Mouse (Mus musculus): ENCODE results near the gene Slc45a1.

Slc45a1 gene

DNA sequence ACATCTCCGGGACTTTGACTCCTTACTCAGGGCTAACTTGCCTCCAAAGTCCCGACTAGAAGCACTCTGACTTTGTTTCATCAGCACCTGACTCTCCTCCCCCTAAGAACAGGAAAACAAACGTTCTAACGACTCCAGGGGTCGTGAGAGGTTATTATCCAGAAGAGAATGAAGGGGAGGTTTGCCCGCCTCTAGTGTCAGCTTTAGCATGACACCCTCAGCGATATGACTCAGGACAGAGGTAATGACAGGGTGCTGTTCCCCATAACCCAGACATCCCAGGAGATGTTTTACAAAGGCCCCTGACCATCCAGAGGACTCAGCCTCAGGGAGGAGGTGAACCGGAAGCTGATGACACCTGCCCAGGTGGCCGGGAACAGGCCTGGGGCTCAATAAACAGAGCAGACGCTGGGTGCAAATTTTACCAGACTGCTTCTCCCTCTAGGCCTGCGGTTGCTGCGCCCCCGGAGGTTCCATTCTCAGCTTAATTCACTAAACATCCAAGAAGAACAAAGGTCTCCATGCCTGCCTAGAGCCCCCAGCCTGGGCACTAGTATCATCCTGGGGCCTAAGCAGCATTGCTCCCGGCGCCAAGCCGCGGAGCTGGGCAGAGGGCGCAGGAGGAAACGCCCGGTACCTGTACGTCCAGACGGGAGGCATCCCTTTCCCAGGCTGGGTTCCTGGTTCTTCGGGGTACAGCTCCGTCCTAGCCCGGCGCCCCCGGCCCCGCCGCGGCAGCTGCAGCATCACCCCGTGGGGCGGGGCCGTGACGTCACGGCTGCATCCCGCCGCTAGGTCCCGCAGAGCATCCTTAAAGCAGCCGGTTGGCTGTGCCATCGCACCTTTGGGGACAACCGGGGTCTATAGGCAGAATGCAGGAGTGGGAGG is at the start of gene Slc45a1:
Gene Slc45a1 (minus strand): TSS at position 785 of the 888 bp plus-strand sequence.
- CTCF ChIA-PET, result interaction anchor here (0.9 kb wide), 1 partner anchor 48 kb away, joined by 5 read pairs; no protein-coding TSS in a partner anchor

DNA sequence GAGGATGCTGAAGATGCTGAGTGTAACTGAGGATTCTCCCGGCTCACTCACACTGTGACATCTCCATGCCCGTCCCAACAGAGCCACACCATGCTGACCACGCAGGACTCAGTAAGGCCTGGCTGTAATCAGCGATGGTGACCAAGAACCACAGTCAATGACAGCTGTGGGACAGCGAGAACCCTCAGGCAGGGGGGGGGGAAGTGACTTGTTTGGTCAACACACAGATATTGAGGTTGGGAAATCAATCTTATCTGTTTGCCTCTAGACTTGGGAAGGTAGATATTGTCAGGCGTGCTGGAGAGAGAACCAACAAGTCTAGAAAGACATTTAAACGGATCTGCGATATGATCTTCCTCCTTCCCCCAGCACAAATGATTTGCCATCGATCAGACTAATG is 48.9 kb upstream of the Slc45a1 start:
- CTCF ChIA-PET, result no interaction called here

DNA sequence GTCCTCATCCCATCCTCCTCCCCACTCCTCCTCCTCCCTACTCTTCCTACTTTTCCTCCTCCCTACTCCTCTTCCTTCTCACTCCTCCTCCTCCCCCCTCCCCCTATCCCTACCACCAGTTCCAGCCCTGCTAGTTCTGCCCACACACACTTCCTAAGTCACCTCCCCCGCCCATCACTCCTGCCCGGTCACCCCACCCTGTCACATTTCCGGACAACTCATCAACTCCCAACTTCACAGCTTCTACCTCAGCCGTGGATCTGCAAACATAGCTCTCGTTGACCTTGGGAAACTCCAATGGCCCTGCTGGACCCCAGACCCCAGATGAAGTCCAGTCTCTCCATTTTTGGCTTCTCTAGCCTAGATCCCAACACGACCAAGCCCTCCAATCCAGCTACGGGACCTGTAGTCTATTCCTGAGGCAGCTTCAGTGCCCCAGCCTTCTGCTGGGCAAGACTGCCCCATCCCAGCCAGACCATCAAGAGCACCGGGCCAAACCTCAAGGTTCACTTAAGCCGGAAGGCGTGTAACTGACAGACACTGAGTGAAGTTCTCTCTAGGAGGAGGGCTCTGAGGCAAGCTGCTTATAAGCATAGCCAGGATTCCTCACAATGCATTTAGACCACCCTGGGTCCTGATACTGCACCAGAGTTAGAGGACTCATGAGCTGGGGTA is 42.6 kb upstream of the Slc45a1 start:
- CTCF ChIA-PET, result no interaction called here

DNA sequence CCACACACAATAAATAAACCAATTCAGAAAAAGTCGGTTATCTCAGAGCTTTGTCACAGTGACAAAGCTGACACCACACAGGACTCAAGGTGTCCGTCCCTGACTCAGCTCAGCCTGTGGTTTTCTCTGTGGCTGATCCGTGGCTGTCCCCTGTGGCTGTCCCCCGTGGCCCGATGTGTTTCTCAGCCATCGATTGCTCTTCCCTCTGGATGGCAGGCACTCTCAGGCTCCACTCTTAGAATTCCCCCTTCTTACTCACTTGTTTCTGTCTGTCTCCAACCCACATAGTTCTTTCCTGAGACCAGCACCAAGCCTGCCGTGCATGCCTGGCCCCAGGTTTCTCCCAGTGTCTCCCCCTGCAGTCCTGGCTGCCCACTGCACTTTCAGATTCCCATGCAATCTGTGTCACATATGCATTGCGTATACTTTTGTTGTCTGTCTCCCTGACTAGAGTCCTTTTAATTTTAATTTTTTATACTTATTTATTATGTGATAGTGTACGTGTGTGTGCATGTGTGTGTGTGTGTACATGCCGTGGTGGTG is 41.0 kb upstream of the Slc45a1 start:
- CTCF ChIA-PET, result no interaction called here

- CTCF ChIA-PET, result no interaction called here
These were observed 38.8 kb upstream of the Slc45a1 start for GRCm38 (mm10) chr4:150690759-150691158.

GRCm38 (mm10) chr4:150689553-150689952 is 37.6 kb upstream of the Slc45a1 start:
- CTCF ChIA-PET, result no interaction called here

DNA sequence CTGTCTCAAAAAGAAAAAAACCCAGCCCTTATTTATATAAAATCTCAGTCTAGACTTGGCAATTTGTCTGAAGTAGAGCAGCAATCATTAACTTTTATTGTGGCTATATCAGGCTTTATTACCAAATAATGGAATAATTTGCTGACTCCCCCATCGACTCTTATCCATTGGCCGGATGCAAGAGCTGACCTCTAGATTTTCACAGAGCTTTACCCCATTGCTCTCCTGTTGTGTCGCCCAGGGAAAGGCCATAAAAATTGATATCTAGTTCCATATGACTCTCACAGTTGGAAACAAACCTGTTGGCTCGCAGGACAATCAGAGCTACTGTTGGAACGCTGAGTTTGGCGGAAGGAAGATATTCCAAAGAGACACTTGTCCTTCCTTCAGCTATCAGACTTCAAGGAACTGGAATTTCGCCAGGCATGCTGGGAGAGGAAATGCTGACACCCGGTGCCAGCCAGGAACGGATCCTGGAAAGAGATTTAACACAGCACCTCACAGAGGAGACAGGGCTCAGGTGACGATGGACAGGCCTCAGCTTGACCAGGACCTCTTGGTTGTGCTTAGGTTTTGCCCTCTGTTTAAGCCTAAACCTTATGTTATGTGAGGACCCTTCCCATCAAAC is 35.3 kb upstream of the Slc45a1 start:
- CTCF ChIA-PET, result no interaction called here

- CTCF ChIA-PET, result no interaction called here
These were observed 34.6 kb upstream of the Slc45a1 start for GRCm38 (mm10) chr4:150686538-150686937.

DNA sequence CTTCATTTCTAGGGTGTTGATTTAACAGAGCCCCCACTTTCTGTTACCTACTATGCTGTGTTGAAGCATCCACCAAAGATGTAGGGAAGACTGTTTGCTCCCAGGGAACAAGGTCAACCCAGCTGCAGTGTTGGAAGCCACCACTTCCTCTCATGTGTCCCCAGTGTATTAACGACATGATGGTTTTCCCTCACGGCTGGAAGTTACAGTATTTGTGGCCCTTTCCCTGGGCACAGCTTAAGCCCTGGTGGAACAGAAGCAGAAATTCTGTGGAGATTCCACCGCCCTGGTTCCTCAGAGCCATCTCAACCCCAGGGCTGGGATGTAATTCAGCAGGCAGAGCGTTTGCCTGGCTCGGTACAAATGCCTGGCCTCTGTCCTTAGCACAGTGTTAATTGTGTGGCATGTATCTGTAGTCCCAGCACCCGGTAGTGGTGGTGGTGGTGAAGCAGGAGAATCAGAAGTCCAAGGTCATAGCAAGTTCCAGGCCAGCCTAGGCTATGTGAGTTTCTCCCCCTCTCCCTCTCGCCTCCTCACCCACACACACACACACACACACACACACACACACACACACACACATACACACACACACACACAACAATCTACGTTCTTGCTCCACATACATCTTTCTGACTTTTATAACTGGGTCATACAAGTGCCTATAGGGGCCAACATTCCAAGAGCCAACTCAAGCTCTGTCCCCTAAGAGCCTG is 34.0 kb upstream of the Slc45a1 start:
- CTCF ChIA-PET, result no interaction called here

GRCm38 (mm10) chr4:150685043-150685777 is 33.2 kb upstream of the Slc45a1 start:
- CTCF ChIA-PET, result no interaction called here

- CTCF ChIA-PET, result no interaction called here
These were observed 28.4 kb upstream of the Slc45a1 start for GRCm38 (mm10) chr4:150680373-150680772.

DNA sequence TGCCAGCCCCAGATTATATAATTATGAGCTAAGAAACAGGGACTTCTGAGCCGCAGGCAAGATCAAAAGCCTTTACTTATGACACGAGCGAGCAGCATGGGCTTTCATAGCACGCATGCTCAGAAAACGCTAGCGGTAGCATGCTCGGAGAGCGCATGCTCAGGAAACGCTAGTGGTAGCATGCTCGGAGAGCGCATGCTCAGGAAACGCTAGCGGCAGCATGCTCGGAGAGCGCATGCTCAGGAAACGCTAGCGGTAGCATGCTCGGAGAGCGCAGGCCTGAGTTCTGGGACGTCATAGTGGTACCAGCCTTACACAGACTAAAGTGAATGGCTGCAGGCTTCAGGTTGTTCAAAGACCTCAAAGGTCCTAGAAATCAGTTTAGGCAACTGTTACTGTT is 26.8 kb upstream of the Slc45a1 start:
- CTCF ChIA-PET, result no interaction called here

DNA sequence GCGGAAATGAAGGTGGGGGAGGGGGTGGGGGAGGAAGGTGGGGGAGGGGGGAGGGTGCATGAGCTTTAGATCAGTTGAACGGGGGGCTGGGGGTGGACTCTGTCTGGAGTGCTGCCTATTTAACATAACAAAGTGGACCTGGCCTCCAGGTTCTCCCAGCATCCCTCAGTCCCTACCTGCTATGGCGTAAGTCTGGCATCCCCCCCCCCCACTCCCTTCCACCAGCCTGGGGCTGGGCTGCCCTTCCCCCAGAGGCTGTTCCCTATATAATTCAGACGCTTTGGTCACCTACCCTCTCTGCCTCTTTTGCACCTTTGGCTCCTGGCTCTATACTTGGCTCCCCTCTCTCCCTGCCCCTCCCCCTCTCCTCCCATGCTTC is 25.9 kb upstream of the Slc45a1 start:
- CTCF ChIA-PET, result no interaction called here

DNA sequence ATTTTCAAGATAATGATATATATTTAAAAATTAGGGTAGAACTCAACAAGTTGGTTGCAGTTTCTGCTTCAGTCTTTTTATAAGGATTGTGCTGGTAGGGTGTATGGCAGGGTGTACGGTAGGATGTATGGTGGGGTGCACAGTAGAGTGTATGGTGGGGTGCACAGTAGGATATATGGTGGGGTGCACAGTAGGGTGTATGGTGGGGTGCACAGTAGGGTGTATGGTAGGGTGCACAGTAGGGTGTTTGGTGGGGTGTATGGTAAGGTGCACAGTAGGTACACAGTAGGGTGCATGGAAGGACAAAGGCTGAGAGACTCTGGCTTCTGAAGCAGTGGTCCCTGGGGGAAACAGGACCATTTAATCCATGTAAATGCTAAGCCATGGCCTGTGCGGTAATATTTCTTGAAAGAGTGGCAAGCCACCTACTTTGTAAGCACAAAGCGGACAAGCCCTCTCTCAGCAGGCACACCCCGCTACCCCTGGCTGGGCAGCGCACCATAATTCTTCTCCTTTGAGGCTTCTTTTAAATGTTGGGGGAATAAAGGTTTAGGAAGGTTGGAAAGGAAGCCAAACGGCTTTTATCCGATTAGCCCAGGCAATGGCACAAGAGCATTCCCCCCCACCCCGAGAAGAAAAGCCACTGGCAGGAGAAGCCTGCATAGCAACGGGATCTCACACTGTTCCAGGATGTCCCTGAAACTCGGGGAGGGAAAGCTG is 25.3 kb upstream of the Slc45a1 start:
- CTCF ChIA-PET, result no interaction called here

DNA sequence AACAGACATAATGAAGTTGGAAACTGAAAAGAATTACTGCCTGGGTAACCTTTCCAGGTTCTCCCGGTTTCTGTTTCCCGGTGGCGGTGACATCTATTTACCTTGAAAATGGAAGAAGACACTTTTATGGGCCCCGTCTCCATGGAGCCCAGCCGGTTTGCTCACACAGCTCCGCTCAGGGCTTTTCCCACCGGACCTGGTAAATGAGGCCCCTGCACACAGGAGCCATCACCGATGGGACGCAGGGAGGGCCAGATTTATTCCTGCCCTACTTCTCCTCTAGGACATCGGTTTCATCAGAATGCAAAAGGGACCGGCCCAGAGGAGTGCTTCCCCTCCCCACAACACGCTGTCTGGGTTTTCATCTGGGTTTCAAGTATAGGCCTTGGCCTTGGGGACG is 24.1 kb upstream of the Slc45a1 start:
- CTCF ChIA-PET, result no interaction called here

DNA sequence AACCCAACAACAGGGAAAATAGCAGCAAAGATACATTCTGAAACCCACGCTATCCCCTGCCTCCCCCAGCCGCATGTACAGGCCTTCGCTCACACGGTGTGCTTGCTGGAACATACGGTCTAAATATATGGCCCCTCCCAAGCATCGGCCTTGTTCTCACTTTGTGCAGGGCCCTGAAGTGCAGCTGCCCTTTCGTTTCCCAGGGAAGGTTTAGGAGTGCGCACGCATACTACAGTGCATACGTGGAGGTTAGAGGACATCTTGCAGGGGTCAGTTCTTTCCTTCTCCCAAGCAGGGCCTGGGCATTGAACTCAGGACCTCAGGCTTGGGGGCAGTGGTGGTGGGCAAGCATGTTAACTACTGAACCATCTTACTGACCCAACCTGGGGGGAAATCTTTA is 23.3 kb upstream of the Slc45a1 start:
- CTCF ChIA-PET, result no interaction called here

GRCm38 (mm10) chr4:150665806-150666205 is 13.8 kb upstream of the Slc45a1 start:
- CTCF ChIA-PET, result no interaction called here

GRCm38 (mm10) chr4:150664726-150665125 is 12.8 kb upstream of the Slc45a1 start:
- CTCF ChIA-PET, result no interaction called here

DNA sequence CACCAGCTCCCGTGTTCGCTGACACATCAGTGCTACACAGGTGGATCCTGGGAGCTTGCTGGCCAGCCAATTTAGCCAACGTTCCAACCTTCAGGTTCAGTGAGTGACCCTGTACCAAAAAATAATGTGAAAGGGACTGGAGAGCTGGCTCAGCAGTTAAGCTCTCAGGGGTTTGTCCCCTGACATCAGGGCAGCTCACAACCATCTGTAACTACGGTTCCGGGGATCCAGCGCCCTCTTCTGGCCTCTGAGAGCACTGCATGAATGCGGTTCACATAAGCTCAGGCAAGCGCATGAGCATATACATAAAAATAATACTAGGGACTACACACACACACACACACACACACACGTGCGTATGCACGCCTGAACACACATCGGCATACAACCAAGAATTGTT is 11.2 kb upstream of the Slc45a1 start:
- CTCF ChIA-PET, result no interaction called here

GRCm38 (mm10) chr4:150661886-150662285 is 9.9 kb upstream of the Slc45a1 start:
- CTCF ChIA-PET, result no interaction called here

All from spleen, embryonic (tissue).